Mouse (Mus musculus): Measurements from ENCODE around the gene Cacna1d.

The Cacna1d gene

GRCm38 (mm10) chr14:30458820-30459219, 32.4 kb downstream of the Cacna1d start:
- no peak for DNase-seq (ENCODE audit: low spot score)

- no peak for DNase-seq (ENCODE audit: low spot score)
These were observed 33.4 kb downstream of the Cacna1d start for GRCm38 (mm10) chr14:30457897-30458296.

GRCm38 (mm10) chr14:30457436-30457835, 33.8 kb downstream of the Cacna1d start:
- no peak for DNase-seq (ENCODE audit: low spot score)

GRCm38 (mm10) chr14:30455801-30456595, 35.3 kb downstream of the Cacna1d start:
- no peak for DNase-seq (ENCODE audit: low spot score)

- DNase-seq (ENCODE audit: low spot score) = no peak
These were observed 51.3 kb downstream of the Cacna1d start for GRCm38 (mm10) chr14:30439915-30440314.

GRCm38 (mm10) chr14:30435316-30435715, 55.9 kb downstream of the Cacna1d start:
- no peak for DNase-seq (ENCODE audit: low spot score)

- no peak for DNase-seq (ENCODE audit: low spot score)
These were observed 60.8 kb downstream of the Cacna1d start for GRCm38 (mm10) chr14:30430446-30430845.

GRCm38 (mm10) chr14:30430026-30430425, 61.2 kb downstream of the Cacna1d start:
- DNase-seq (ENCODE audit: low spot score) = no peak

GRCm38 (mm10) chr14:30429606-30430005, 61.6 kb downstream of the Cacna1d start:
- no peak for DNase-seq (ENCODE audit: low spot score)

- no peak for DNase-seq (ENCODE audit: low spot score)
These were observed 62.5 kb downstream of the Cacna1d start for GRCm38 (mm10) chr14:30428757-30429156.

- DNase-seq (ENCODE audit: low spot score) = no peak
These were observed 65.4 kb downstream of the Cacna1d start for GRCm38 (mm10) chr14:30425876-30426275.

GRCm38 (mm10) chr14:30425175-30425574, 66.1 kb downstream of the Cacna1d start:
- DNase-seq (ENCODE audit: low spot score) = no peak

- DNase-seq (ENCODE audit: low spot score) = no peak
These were observed 66.6 kb downstream of the Cacna1d start for GRCm38 (mm10) chr14:30424638-30425037.

- DNase-seq (ENCODE audit: low spot score) = no peak
These were observed 68.7 kb downstream of the Cacna1d start for GRCm38 (mm10) chr14:30422376-30423140.

GRCm38 (mm10) chr14:30419458-30419857, 71.8 kb downstream of the Cacna1d start:
- DNase-seq (ENCODE audit: low spot score) = no peak

GRCm38 (mm10) chr14:30419046-30419445, 72.2 kb downstream of the Cacna1d start:
- DNase-seq (ENCODE audit: low spot score) = no peak

- no peak for DNase-seq (ENCODE audit: low spot score)
These were observed 75.4 kb downstream of the Cacna1d start for GRCm38 (mm10) chr14:30415830-30416229.

- no peak for DNase-seq (ENCODE audit: low spot score)
These were observed 77.1 kb downstream of the Cacna1d start for GRCm38 (mm10) chr14:30414131-30414530.

GRCm38 (mm10) chr14:30409331-30409730, 81.9 kb downstream of the Cacna1d start:
- no peak for DNase-seq (ENCODE audit: low spot score)

GRCm38 (mm10) chr14:30405456-30406225, 85.6 kb downstream of the Cacna1d start:
- no peak for DNase-seq (ENCODE audit: low spot score)

- no peak for DNase-seq (ENCODE audit: low spot score)
These were observed 112.9 kb downstream of the Cacna1d start for GRCm38 (mm10) chr14:30378306-30378705.

- DNase-seq (ENCODE audit: low spot score) = no peak
These were observed 118.4 kb downstream of the Cacna1d start for GRCm38 (mm10) chr14:30372878-30373277.

Measured in ovary, postnatal 10 days (tissue).